Mouse (Mus musculus): ENCODE data around the gene Metap1d.

- TF ChIP-seq GATA1 (IDR thresholded peaks at IDR 0.05; ENCODE audit: low read length), result no peak
- no peak for TF ChIP-seq TAL1 (IDR thresholded peaks at IDR 0.05; ENCODE audit: low read length)
These were observed 13.9 kb downstream of the Metap1d start for GRCm38 (mm10) chr2:71466861-71467450.
